Mouse (Mus musculus): ENCODE data around the gene Mob3b. TPM values are rescaled to one million over a fixed set of nuclear protein-coding genes. Genes with fewer than 3 reads are reported as not detected.
"Not testable (repeated sequence)": the region's sequence is repeated elsewhere in the genome, so short reads cannot be mapped to it uniquely, and the experiment has no call there.

Mob3b gene
- polyA plus RNA-seq, 1 experiment from 2014 or later: 3.8 TPM

- Histone ChIP-seq H3K9ac (no peak overlapping the region), H3K9me3 (no peaks in the 10 kb centered on the region), H3K4me1 (peaks cover 3% of the 10 kb centered on the region; the same call in 1 of the 2 replicates), H3K4me2 (peak overlapping the region; percentile 42), H3K27ac (replicated peaks) (no peak overlapping the region), H3K36me3 (no peaks in the 10 kb centered on the region), H3K27me3 (replicated peaks) (no peaks in the 10 kb centered on the region), H3K4me3 (0 out of 2 replicates have a peak overlapping the region, but pooled peaks have one; percentile 21)
- 43% methylated on average over 14 of the region's 14 CpGs for WGBS
- ATAC-seq (ENCODE audit: extremely low read depth, insufficient number of reproducible peaks, low FRiP score, low TSS enrichment): no peak
Measured at GRCm38 (mm10) chr4:34907026-34907425, 250.3 kb downstream of the Mob3b start.

- Histone ChIP-seq H3K36me3 (no peaks in the 10 kb centered on the region), H3K9me3 (no peaks in the 10 kb centered on the region), H3K9ac (no peak overlapping the region), H3K27me3 (replicated peaks) (no peaks in the 10 kb centered on the region), H3K27ac (replicated peaks) (no peak overlapping the region), H3K4me2 (no peak overlapping the region), H3K4me3 (no peak overlapping the region), H3K4me1 (peaks cover 3% of the 10 kb centered on the region; the same call in 1 of the 2 replicates)
- ATAC-seq (ENCODE audit: extremely low read depth, insufficient number of reproducible peaks, low FRiP score, low TSS enrichment): no peak
- WGBS: 66% methylated on average over 4 of the region's 4 CpGs
Measured at GRCm38 (mm10) chr4:34906151-34906550, 251.1 kb downstream of the Mob3b start.

- Histone ChIP-seq H3K4me3 (no peak overlapping the region), H3K4me1 (peaks cover 3% of the 10 kb centered on the region; the same call in 1 of the 2 replicates), H3K27ac (replicated peaks) (no peak overlapping the region), H3K9ac (no peak overlapping the region), H3K27me3 (replicated peaks) (no peaks in the 10 kb centered on the region), H3K9me3 (no peaks in the 10 kb centered on the region), H3K36me3 (no peaks in the 10 kb centered on the region), H3K4me2 (no peak overlapping the region)
- ATAC-seq (ENCODE audit: extremely low read depth, insufficient number of reproducible peaks, low FRiP score, low TSS enrichment): no peak
- 65% methylated on average over 5 of the region's 5 CpGs for WGBS
Measured at GRCm38 (mm10) chr4:34905396-34905795, 251.9 kb downstream of the Mob3b start.

GRCm38 (mm10) chr4:34901582-34901981, 255.7 kb downstream of the Mob3b start:
- not testable (repeated sequence) for ATAC-seq (ENCODE audit: extremely low read depth, insufficient number of reproducible peaks, low FRiP score, low TSS enrichment); H3K9me3 ChIP-seq; H3K4me3 ChIP-seq; H3K4me1 ChIP-seq; H3K36me3 ChIP-seq; H3K27me3 ChIP-seq (replicated peaks); H3K4me2 ChIP-seq; H3K9ac ChIP-seq; H3K27ac ChIP-seq (replicated peaks)
- WGBS: 47% methylated on average over 3 of the region's 3 CpGs

- no peaks in the 10 kb centered on the region for H3K27me3 ChIP-seq (replicated peaks)
- no peak overlapping the region for H3K4me3 ChIP-seq
- H3K9me3 ChIP-seq: no peaks in the 10 kb centered on the region
- ATAC-seq (ENCODE audit: extremely low read depth, insufficient number of reproducible peaks, low FRiP score, low TSS enrichment): no peak
- 61% methylated on average over 4 of the region's 4 CpGs for WGBS
- H3K27ac ChIP-seq (replicated peaks): no peak overlapping the region
- H3K9ac ChIP-seq: no peak overlapping the region
- H3K4me1 ChIP-seq: no peaks in the 10 kb centered on the region
- no peaks in the 10 kb centered on the region for H3K36me3 ChIP-seq
- no peak overlapping the region for H3K4me2 ChIP-seq
Measured at GRCm38 (mm10) chr4:34901166-34901565, 256.1 kb downstream of the Mob3b start.

- WGBS: 47% methylated on average over 9 of the region's 9 CpGs
- Histone ChIP-seq H3K27ac (replicated peaks) (no peak overlapping the region), H3K4me1 (no peaks in the 10 kb centered on the region), H3K4me3 (no peak overlapping the region), H3K9ac (no peak overlapping the region), H3K4me2 (peak overlapping the region; percentile 17; the same call in 1 of the 2 replicates), H3K27me3 (replicated peaks) (no peaks in the 10 kb centered on the region), H3K36me3 (no peaks in the 10 kb centered on the region), H3K9me3 (no peaks in the 10 kb centered on the region)
- no peak for ATAC-seq (ENCODE audit: extremely low read depth, insufficient number of reproducible peaks, low FRiP score, low TSS enrichment)
Measured at GRCm38 (mm10) chr4:34900155-34900554, 257.1 kb downstream of the Mob3b start.

- no peak for ATAC-seq (ENCODE audit: extremely low read depth, insufficient number of reproducible peaks, low FRiP score, low TSS enrichment)
- WGBS: 85% methylated on average over 1 of the region's 1 CpGs
- Histone ChIP-seq H3K9me3 (no peaks in the 10 kb centered on the region), H3K4me2 (no peak overlapping the region), H3K27me3 (replicated peaks) (no peaks in the 10 kb centered on the region), H3K27ac (replicated peaks) (no peak overlapping the region), H3K36me3 (no peaks in the 10 kb centered on the region), H3K4me1 (no peaks in the 10 kb centered on the region), H3K9ac (no peak overlapping the region), H3K4me3 (no peak overlapping the region)
Measured at GRCm38 (mm10) chr4:34899322-34899721, 258.0 kb downstream of the Mob3b start.

Other genes starting within 250 kb of the Mob3b start
- not detected in 2 replicates for gene Ifnk, start 5.4 kb downstream of the Mob3b start, polyA plus RNA-seq (2015; fragmentation: Nextera tagmentation; extraction: Ambion mirVana)
- 17.0 and 17.5 TPM in 2 replicates for gene C9orf72, start 68.7 kb upstream of the Mob3b start, polyA plus RNA-seq (2015; fragmentation: Nextera tagmentation; extraction: Ambion mirVana)

Measured in heart, embryonic 13.5 days (tissue).